Mouse (Mus musculus) activated CD4-positive, CD25-positive, alpha-beta regulatory T cell, adult 4 months (primary cell): ENCODE data around the gene E330034G19Rik. TPM values are rescaled to one million over a fixed set of nuclear protein-coding genes. Genes with fewer than 3 reads are reported as not detected.
"Not testable (repeated sequence)": the region's sequence is repeated elsewhere in the genome, so short reads cannot be mapped to it uniquely, and the experiment has no call there.

Experiments used
- ATAC-seq: one replicate; pipeline ENCODE4 v1.8.0; 2017
- polyA plus RNA-seq, 2 experiments: library from polyadenylated mRNA; unstranded; fragments of 100-300 nt; shearing (Covaris generic); gene quantifications; one replicate each; pipeline ENCODE4 v1.2.1; 2017

The E330034G19Rik gene
- polyA plus RNA-seq = not detected

GRCm38 (mm10) chr14:24292914-24293313 lies at the start of gene E330034G19Rik:
TSS of gene E330034G19Rik (plus strand) at chr14:24293214.
- ATAC-seq = no peak

GRCm38 (mm10) chr14:24244330-24245176 lies 48.5 kb upstream of the E330034G19Rik start:
- no peak for ATAC-seq

GRCm38 (mm10) chr14:24245177-24246081 lies 47.6 kb upstream of the E330034G19Rik start, which contains the start of gene Dlg5:
TSS of gene Dlg5 (minus strand) at chr14:24245920.
- ATAC-seq = no peak

- no peak for ATAC-seq
These were observed 43.1 kb upstream of the E330034G19Rik start for GRCm38 (mm10) chr14:24249926-24250325.

- ATAC-seq = no peak
These were observed 41.7 kb upstream of the E330034G19Rik start for GRCm38 (mm10) chr14:24251326-24251725.

- no peak for ATAC-seq
These were observed 39.3 kb upstream of the E330034G19Rik start for GRCm38 (mm10) chr14:24253611-24254202.

- no peak for ATAC-seq
These were observed 37.1 kb upstream of the E330034G19Rik start for GRCm38 (mm10) chr14:24255956-24256355.

GRCm38 (mm10) chr14:24260391-24260790 lies 32.6 kb upstream of the E330034G19Rik start:
- ATAC-seq = no peak

- no peak for ATAC-seq
These were observed 30.6 kb upstream of the E330034G19Rik start for GRCm38 (mm10) chr14:24262382-24262781.

GRCm38 (mm10) chr14:24262915-24263314 lies 30.1 kb upstream of the E330034G19Rik start:
- ATAC-seq = no peak

GRCm38 (mm10) chr14:24269571-24269970 lies 23.4 kb upstream of the E330034G19Rik start:
- no peak for ATAC-seq

- ATAC-seq = no peak
These were observed 19.4 kb upstream of the E330034G19Rik start for GRCm38 (mm10) chr14:24273575-24273974.

- ATAC-seq = no peak
These were observed 17.5 kb upstream of the E330034G19Rik start for GRCm38 (mm10) chr14:24275534-24275933.

- ATAC-seq = no peak
These were observed 11.7 kb upstream of the E330034G19Rik start for GRCm38 (mm10) chr14:24281278-24281677.

GRCm38 (mm10) chr14:24282276-24282675 lies 10.7 kb upstream of the E330034G19Rik start:
- ATAC-seq = no peak

- ATAC-seq = no peak
These were observed 6.9 kb upstream of the E330034G19Rik start for GRCm38 (mm10) chr14:24286136-24286535.

- ATAC-seq = no peak
These were observed 2.3 kb upstream of the E330034G19Rik start for GRCm38 (mm10) chr14:24290726-24291125.

- no peak for ATAC-seq
These were observed 617 bp downstream of the E330034G19Rik start for GRCm38 (mm10) chr14:24293631-24294030.

GRCm38 (mm10) chr14:24302126-24302525 lies 9.1 kb downstream of the E330034G19Rik start:
- ATAC-seq = not testable (repeated sequence)

GRCm38 (mm10) chr14:24306667-24307066 lies 13.7 kb downstream of the E330034G19Rik start:
- no peak for ATAC-seq

GRCm38 (mm10) chr14:24307146-24307545 lies 14.1 kb downstream of the E330034G19Rik start:
- no peak for ATAC-seq

- ATAC-seq = no peak
These were observed 18.1 kb downstream of the E330034G19Rik start for GRCm38 (mm10) chr14:24311110-24311509.

GRCm38 (mm10) chr14:24347007-24347406 lies 54.0 kb downstream of the E330034G19Rik start:
- ATAC-seq = not testable (repeated sequence)
